Mouse (Mus musculus): Measurements from ENCODE around the gene Gstp1. TPM values are rescaled to one million over a fixed set of nuclear protein-coding genes. Genes with fewer than 3 reads are reported as not detected.
"Not testable (repeated sequence)": the region's sequence is repeated elsewhere in the genome, so short reads cannot be mapped to it uniquely, and the experiment has no call there.

The Gstp1 gene
- polyA plus RNA-seq, 1 experiment from 2014 or later = 518 TPM

DNA sequence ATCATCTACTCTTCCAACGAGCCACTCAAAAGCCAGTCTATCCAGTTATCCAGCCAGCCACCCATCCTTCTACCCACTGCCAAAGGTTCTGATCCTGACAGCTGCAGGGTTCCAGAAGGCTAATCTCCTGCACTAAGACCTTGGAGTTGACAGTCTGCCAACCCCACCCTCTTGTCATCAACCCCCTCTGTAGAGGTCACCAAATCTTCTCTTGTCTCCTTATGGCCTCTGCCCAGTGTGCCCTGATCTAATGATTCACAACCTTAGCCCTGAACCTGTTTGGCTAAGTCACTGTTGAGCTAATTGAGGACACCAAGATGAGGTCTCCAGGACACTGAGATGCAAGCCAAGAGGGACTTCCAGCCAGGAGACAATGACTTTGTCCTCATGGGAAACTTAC is 41.8 kb upstream of the Gstp1 start:
- ATAC-seq (ENCODE audit: low FRiP score, low TSS enrichment) = no peak
- H3K9ac ChIP-seq (ENCODE audit: low read depth, low read length) = no peak overlapping the region
- H3K4me3 ChIP-seq (ENCODE audit: low read length) = no peak overlapping the region
- 90% methylated on average over 1 of the region's 1 CpGs for WGBS
- no peak overlapping the region for H3K4me2 ChIP-seq (replicated peaks; ENCODE audit: low read depth, low read length)
- H3K36me3 ChIP-seq (ENCODE audit: control insufficient read depth, insufficient read depth, low read length) = no peaks in the 10 kb centered on the region
- H3K9me3 ChIP-seq (ENCODE audit: control insufficient read depth, low read length) = no peaks in the 10 kb centered on the region
- H3K27ac ChIP-seq (ENCODE audit: low read depth, low read length) = no peak overlapping the region
- no peaks in the 10 kb centered on the region for H3K27me3 ChIP-seq (ENCODE audit: control insufficient read depth, insufficient read depth, low read length)
- H3K4me1 ChIP-seq (ENCODE audit: control insufficient read depth, insufficient read depth, low read length) = no peaks in the 10 kb centered on the region

- no peak overlapping the region for H3K9ac ChIP-seq (ENCODE audit: low read depth, low read length)
- no peak overlapping the region for H3K4me3 ChIP-seq (ENCODE audit: low read length)
- H3K9me3 ChIP-seq (ENCODE audit: control insufficient read depth, low read length) = no peaks in the 10 kb centered on the region
- 86% methylated on average over 1 of the region's 1 CpGs for WGBS
- ATAC-seq (ENCODE audit: low FRiP score, low TSS enrichment) = no peak
- H3K36me3 ChIP-seq (ENCODE audit: control insufficient read depth, insufficient read depth, low read length) = no peaks in the 10 kb centered on the region
- H3K27me3 ChIP-seq (ENCODE audit: control insufficient read depth, insufficient read depth, low read length) = no peaks in the 10 kb centered on the region
- H3K27ac ChIP-seq (ENCODE audit: low read depth, low read length) = no peak overlapping the region
- no peaks in the 10 kb centered on the region for H3K4me1 ChIP-seq (ENCODE audit: control insufficient read depth, insufficient read depth, low read length)
- no peak overlapping the region for H3K4me2 ChIP-seq (replicated peaks; ENCODE audit: low read depth, low read length)
These were observed 37.7 kb upstream of the Gstp1 start for GRCm38 (mm10) chr19:4075531-4075930.

DNA sequence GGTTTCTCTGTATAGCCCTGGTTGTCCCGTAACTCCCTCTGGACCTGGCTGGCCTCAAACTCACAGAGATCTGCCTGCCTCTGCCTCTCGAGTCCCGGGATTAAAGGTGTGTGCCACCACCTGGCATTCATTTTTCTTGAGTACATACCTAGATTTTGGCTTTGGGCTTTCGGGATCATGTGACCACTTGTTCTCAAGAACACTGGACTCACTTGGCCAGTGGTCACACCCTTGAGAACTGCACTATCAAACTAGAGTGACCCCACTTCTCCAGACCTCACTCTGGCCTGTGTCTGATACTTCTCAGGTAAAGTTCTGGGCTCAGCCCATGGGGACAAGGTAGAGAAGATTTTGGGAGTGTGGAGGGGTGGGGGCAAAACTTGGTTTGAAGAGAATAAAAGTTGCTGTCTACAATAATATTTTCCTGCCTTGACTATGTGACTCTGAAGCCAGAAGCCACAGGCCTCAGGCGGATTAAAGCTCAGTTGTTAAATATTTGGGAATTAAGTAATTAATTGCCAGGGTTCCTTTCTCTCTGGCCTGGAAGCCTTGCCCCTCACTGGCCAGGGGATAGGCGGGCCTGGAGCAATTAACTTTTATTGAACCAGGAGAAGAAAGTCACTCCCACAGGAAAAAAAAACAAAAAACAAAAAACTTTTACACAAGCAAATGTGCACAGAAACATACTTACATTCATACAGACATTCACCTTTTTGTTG is 35.1 kb upstream of the Gstp1 start:
- WGBS = 82% methylated on average over 6 of the region's 6 CpGs
- no peak overlapping the region for H3K9ac ChIP-seq (ENCODE audit: low read depth, low read length)
- no peak overlapping the region for H3K4me2 ChIP-seq (replicated peaks; ENCODE audit: low read depth, low read length)
- no peaks in the 10 kb centered on the region for H3K4me1 ChIP-seq (ENCODE audit: control insufficient read depth, insufficient read depth, low read length)
- ATAC-seq (ENCODE audit: low FRiP score, low TSS enrichment) = no peak
- H3K4me3 ChIP-seq (ENCODE audit: low read length) = no peak overlapping the region
- no peaks in the 10 kb centered on the region for H3K36me3 ChIP-seq (ENCODE audit: control insufficient read depth, insufficient read depth, low read length)
- no peaks in the 10 kb centered on the region for H3K9me3 ChIP-seq (ENCODE audit: control insufficient read depth, low read length)
- no peaks in the 10 kb centered on the region for H3K27me3 ChIP-seq (ENCODE audit: control insufficient read depth, insufficient read depth, low read length)
- H3K27ac ChIP-seq (ENCODE audit: low read depth, low read length) = no peak overlapping the region

- no peak overlapping the region for H3K9ac ChIP-seq (ENCODE audit: low read depth, low read length)
- WGBS = 96% methylated on average over 6 of the region's 6 CpGs
- H3K4me1 ChIP-seq (ENCODE audit: control insufficient read depth, insufficient read depth, low read length) = no peaks in the 10 kb centered on the region
- no peak overlapping the region for H3K27ac ChIP-seq (ENCODE audit: low read depth, low read length)
- H3K9me3 ChIP-seq (ENCODE audit: control insufficient read depth, low read length) = no peaks in the 10 kb centered on the region
- H3K36me3 ChIP-seq (ENCODE audit: control insufficient read depth, insufficient read depth, low read length) = no peaks in the 10 kb centered on the region
- ATAC-seq (ENCODE audit: low FRiP score, low TSS enrichment) = no peak
- H3K27me3 ChIP-seq (ENCODE audit: control insufficient read depth, insufficient read depth, low read length) = no peaks in the 10 kb centered on the region
- H3K4me2 ChIP-seq (replicated peaks; ENCODE audit: low read depth, low read length) = no peak overlapping the region
- no peak overlapping the region for H3K4me3 ChIP-seq (ENCODE audit: low read length)
These were observed 33.6 kb upstream of the Gstp1 start for GRCm38 (mm10) chr19:4071406-4071805.

GRCm38 (mm10) chr19:4070756-4071155 is 33.0 kb upstream of the Gstp1 start:
- Histone ChIP-seq H3K9ac (ENCODE audit: low read depth, low read length) (no peak overlapping the region), H3K27me3 (ENCODE audit: control insufficient read depth, insufficient read depth, low read length) (no peaks in the 10 kb centered on the region), H3K27ac (ENCODE audit: low read depth, low read length) (no peak overlapping the region), H3K4me3 (ENCODE audit: low read length) (no peak overlapping the region), H3K4me2 (replicated peaks; ENCODE audit: low read depth, low read length) (no peak overlapping the region), H3K36me3 (ENCODE audit: control insufficient read depth, insufficient read depth, low read length) (no peaks in the 10 kb centered on the region), H3K9me3 (ENCODE audit: control insufficient read depth, low read length) (no peaks in the 10 kb centered on the region), H3K4me1 (ENCODE audit: control insufficient read depth, insufficient read depth, low read length) (no peaks in the 10 kb centered on the region)
- WGBS = 82% methylated on average over 8 of the region's 8 CpGs
- ATAC-seq (ENCODE audit: low FRiP score, low TSS enrichment) = no peak

DNA sequence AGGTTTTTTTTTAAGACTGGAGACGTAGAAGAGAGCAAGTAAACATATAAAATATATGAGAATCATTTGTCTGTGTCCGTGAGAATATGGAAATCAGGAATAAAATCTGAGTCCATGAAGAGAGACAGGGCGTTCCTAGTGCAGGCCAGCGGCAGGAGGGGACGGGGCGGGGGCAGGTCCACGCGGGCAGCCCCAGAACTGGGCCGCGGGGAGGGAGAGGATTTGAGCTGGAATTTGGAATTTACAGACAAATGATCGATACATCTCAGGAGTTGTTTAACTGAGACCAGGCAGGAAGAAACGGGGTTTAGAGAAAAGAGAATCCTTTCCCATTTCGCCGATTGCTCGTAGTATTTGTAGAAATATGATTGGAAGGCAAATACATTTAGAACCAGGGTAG is 32.5 kb upstream of the Gstp1 start:
- no peak for ATAC-seq (ENCODE audit: low FRiP score, low TSS enrichment)
- Histone ChIP-seq H3K27me3 (ENCODE audit: control insufficient read depth, insufficient read depth, low read length) (no peaks in the 10 kb centered on the region), H3K36me3 (ENCODE audit: control insufficient read depth, insufficient read depth, low read length) (no peaks in the 10 kb centered on the region), H3K4me2 (replicated peaks; ENCODE audit: low read depth, low read length) (no peak overlapping the region), H3K4me3 (ENCODE audit: low read length) (no peak overlapping the region), H3K4me1 (ENCODE audit: control insufficient read depth, insufficient read depth, low read length) (no peaks in the 10 kb centered on the region), H3K9ac (ENCODE audit: low read depth, low read length) (no peak overlapping the region), H3K27ac (ENCODE audit: low read depth, low read length) (no peak overlapping the region), H3K9me3 (ENCODE audit: control insufficient read depth, low read length) (no peaks in the 10 kb centered on the region)
- WGBS = 82% methylated on average over 15 of the region's 15 CpGs

DNA sequence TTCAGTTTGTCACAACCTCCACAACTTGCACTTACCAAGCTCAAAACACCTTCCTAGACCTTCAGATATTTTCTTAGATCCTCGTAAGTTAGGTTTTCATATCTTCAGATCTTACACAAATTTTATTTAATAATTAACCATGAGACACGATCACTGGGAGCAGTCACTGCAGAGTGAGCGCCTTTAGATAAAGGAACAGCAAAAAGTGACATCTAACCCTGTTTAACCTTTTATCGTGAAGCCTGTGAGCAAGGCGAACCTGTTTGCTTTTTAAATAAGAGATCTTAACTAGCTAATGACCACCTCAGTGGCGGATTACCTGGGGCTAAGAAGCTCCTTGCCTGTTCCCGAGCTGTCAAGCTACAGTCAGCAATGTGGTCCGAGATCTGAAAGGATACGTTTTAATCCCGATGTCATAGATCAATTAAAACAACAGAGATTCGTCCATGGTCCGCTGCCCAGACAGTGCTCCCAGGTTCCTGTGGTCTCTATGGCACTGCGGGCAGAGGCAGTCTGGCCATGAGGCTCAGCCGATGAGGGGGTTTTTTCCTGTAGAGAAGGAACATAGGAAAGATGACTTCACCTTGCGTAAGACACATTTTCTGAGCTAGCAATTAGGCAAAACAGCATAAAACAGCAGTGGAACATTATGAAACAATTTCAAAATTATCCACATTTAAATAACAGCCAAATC is 31.1 kb upstream of the Gstp1 start:
- Histone ChIP-seq H3K27me3 (ENCODE audit: control insufficient read depth, insufficient read depth, low read length) (no peaks in the 10 kb centered on the region), H3K9me3 (ENCODE audit: control insufficient read depth, low read length) (no peaks in the 10 kb centered on the region), H3K36me3 (ENCODE audit: control insufficient read depth, insufficient read depth, low read length) (no peaks in the 10 kb centered on the region), H3K9ac (ENCODE audit: low read depth, low read length) (no peak overlapping the region), H3K27ac (ENCODE audit: low read depth, low read length) (no peak overlapping the region), H3K4me1 (ENCODE audit: control insufficient read depth, insufficient read depth, low read length) (no peaks in the 10 kb centered on the region), H3K4me3 (ENCODE audit: low read length) (no peak overlapping the region), H3K4me2 (replicated peaks; ENCODE audit: low read depth, low read length) (no peak overlapping the region)
- 66% methylated on average over 15 of the region's 15 CpGs for WGBS
- no peak for ATAC-seq (ENCODE audit: low FRiP score, low TSS enrichment)

DNA sequence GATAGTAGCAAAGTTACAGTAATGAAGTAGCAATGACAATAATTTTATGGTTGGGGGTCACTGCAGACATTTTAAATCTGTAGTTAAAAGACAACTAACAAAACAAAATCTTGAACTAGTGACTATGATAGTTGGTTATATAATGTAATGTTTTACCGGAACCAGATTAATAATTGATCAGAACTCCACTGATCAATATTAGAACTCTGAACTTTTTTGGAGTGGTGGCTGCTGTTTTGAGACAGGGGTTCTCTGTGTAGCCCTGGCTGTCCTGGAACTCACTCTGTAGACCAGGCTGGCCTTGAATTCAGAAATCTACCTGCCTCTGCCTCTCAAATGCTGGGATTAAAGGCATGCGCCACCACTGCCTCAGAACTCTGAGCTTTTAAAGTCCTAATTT is 30.5 kb upstream of the Gstp1 start:
- H3K9ac ChIP-seq (ENCODE audit: low read depth, low read length); H3K27me3 ChIP-seq (ENCODE audit: control insufficient read depth, insufficient read depth, low read length); H3K4me1 ChIP-seq (ENCODE audit: control insufficient read depth, insufficient read depth, low read length); ATAC-seq (ENCODE audit: low FRiP score, low TSS enrichment); H3K4me3 ChIP-seq (ENCODE audit: low read length); H3K36me3 ChIP-seq (ENCODE audit: control insufficient read depth, insufficient read depth, low read length); H3K4me2 ChIP-seq (replicated peaks; ENCODE audit: low read depth, low read length); H3K27ac ChIP-seq (ENCODE audit: low read depth, low read length); H3K9me3 ChIP-seq (ENCODE audit: control insufficient read depth, low read length): not testable (repeated sequence)
- WGBS = 96% methylated on average over 2 of the region's 2 CpGs

DNA sequence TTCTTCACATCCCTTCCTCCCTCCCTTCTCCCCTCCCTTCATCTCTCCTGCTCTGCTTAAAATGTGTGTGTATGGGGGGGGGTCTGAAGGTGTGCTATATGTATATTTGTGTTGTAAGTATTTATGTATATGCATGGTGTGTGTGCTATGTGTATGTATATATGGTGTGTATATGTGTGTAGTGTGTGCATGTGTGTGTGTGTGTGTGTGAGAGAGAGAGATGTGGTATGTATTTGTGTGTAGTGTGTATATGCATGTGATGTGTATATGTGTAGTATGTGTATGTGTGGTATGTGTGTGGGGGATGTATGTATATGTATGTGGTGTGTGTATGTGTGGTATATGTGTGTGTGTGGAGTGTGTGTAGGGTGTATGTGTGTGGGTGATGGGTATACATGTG is 29.1 kb upstream of the Gstp1 start:
- Histone ChIP-seq H3K9ac (ENCODE audit: low read depth, low read length) (no peak overlapping the region), H3K9me3 (ENCODE audit: control insufficient read depth, low read length) (no peaks in the 10 kb centered on the region), H3K4me1 (ENCODE audit: control insufficient read depth, insufficient read depth, low read length) (no peaks in the 10 kb centered on the region), H3K36me3 (ENCODE audit: control insufficient read depth, insufficient read depth, low read length) (no peaks in the 10 kb centered on the region), H3K27ac (ENCODE audit: low read depth, low read length) (no peak overlapping the region), H3K4me2 (replicated peaks; ENCODE audit: low read depth, low read length) (no peak overlapping the region), H3K4me3 (ENCODE audit: low read length) (no peak overlapping the region), H3K27me3 (ENCODE audit: control insufficient read depth, insufficient read depth, low read length) (no peaks in the 10 kb centered on the region)
- ATAC-seq (ENCODE audit: low FRiP score, low TSS enrichment) = no peak
